Mouse (Mus musculus): ENCODE data around the gene Oasl1. TPM values are rescaled to one million over a fixed set of nuclear protein-coding genes. Genes with fewer than 3 reads are reported as not detected.
"Not testable (repeated sequence)": the region's sequence is repeated elsewhere in the genome, so short reads cannot be mapped to it uniquely, and the experiment has no call there.

The Oasl1 gene
- polyA plus RNA-seq, 1 experiment from 2014 or later, result 0.10 TPM

DNA sequence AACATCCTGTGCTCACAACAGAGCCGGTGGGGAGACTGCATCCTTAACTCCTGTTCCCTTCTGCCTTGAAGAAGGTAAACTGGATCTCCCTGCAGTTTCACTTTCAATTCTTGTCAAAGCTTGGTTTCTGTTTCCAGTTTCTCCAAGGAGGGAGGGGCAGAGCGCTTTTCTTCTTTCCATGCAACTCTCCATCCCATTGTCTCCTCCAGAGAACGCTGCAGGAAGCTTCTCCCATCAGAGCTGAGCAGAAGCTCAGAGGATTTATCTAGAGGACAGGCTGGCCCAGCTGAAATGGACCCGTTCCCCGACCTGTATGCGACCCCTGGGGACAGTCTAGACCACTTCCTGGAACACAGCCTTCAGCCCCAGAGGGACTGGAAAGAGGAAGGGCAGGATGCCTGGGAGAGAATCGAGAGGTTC, 25.7 kb upstream of the Oasl1 start:
- ChIA-PET POLR2A (interaction anchor here (0.6 to 1.5 kb wide), 2 partner anchors 19 to 182 kb away, joined by 3 to 6 read pairs; no protein-coding TSS in a partner anchor), CTCF (interaction anchor here (0.9 kb wide), 1 partner anchor 10 kb away, joined by 4 read pairs; no protein-coding TSS in a partner anchor)
- H3K27me3 ChIP-seq, result no peaks in the 10 kb centered on the region
- no peak for TF ChIP-seq CTCF (IDR thresholded peaks at IDR 0.05)
- ATAC-seq (no peak), DNase-seq (ENCODE audit: low read depth, low spot score) (no peak)
- in situ Hi-C loops (cut with MboI; ENCODE audit: low pct_unique_long_range_greater_than_20kb), result no loop called here

DNA sequence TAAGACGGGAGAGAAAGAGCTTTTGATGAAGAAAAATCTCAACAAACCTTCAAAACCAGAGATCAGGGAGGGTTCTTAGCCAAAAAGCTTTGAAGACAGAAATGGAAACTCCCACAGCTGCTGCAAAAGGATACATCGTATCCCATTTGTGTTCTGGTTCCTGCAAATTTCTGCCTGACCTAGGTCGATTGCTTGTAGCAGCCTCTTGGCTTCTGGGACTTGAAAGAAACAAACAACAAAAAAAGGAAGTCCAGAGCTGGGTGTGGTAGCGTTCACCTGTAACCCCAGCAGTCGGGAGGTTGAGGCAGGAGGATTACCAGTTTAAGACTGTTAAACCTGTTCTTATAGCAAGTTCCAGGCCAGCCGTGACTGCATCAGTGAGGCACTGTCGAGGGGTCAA, 24.2 kb upstream of the Oasl1 start:
- ATAC-seq (no peak), DNase-seq (ENCODE audit: low read depth, low spot score) (no peak)
- POLR2A ChIA-PET, result interaction anchor here (0.8 kb wide), 1 partner anchor 22 kb away, joined by 4 read pairs; no protein-coding TSS in a partner anchor
- in situ Hi-C loops (cut with MboI; ENCODE audit: low pct_unique_long_range_greater_than_20kb), result no loop called here
- CTCF ChIA-PET, result no interaction called here
- no peak for TF ChIP-seq CTCF (IDR thresholded peaks at IDR 0.05)
- no peaks in the 10 kb centered on the region for H3K27me3 ChIP-seq

DNA sequence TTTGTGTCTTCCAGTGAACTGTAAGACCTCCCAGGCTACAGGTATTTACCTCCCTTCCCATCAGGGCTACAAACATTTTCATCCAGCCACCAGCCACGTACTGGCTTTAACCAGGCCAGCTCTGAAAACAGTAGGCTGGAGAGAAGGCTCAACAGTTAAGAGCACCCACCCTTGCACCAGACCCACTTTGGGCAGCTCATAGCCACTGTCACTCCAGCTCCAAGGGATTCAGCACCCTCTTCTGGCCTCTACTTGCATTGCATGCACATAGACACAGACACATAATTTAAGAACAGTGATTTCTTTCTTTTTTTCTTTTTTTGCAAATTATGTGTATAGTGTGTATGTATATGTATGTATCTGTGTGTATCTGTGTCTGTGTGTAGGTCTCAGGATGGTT, 20.6 kb upstream of the Oasl1 start:
- no peaks in the 10 kb centered on the region for H3K27me3 ChIP-seq
- in situ Hi-C loops (cut with MboI; ENCODE audit: low pct_unique_long_range_greater_than_20kb), result loop anchor here (5.0 kb wide), 1 partner anchor 205 kb away; no protein-coding TSS in a partner anchor
- ATAC-seq (no peak), DNase-seq (ENCODE audit: low read depth, low spot score) (no peak)
- ChIA-PET CTCF (interaction anchor here (0.7 to 1.4 kb wide), 6 partner anchors 11 to 218 kb away, joined by 3 to 4 read pairs (median 3); no protein-coding TSS in a partner anchor), POLR2A (interaction anchor here (0.6 kb wide), 1 partner anchor 43 kb away, joined by 4 read pairs; no protein-coding TSS in a partner anchor)
- peak; percentile 89 for TF ChIP-seq CTCF (IDR thresholded peaks at IDR 0.05)

DNA sequence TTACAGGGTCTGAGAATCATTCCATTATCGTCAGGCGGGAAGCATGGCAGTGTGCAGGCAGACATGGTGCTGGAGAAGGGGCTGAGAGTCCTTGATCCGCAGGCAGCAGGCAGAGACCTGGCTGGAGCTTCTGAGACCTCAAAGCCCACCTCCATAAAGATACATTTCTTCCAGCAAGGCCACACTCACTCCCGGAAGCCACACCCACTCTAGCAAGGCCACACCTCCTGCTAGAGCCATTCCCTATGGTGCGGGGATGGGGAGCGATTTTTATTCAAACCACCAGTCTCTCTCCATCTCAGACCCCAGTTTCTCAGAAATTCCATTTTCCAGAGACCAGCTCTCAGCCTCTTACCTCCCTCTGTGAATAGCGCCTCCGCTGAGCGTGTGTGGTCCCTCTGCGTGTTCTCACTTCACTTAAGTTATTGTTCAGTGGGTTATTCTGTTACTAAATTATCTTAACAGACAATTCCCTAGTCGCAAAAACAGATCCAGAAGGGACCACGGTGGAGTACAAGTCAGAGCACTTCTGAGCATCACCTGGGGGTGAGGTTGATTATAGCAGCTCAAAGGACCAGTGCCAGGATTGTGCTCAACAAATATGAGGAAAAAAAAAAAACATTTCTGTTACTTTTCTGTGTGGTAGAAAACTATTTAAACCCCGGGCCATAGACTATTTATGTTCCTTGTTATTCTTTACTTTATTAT, 14.3 kb upstream of the Oasl1 start:
- DNase-seq (ENCODE audit: low read depth, low spot score) (no peak), ATAC-seq (no peak)
- no peaks in the 10 kb centered on the region for H3K27me3 ChIP-seq
- no peak for TF ChIP-seq CTCF (IDR thresholded peaks at IDR 0.05)
- in situ Hi-C loops (cut with MboI; ENCODE audit: low pct_unique_long_range_greater_than_20kb), result no loop called here
- ChIA-PET POLR2A (no interaction called here), CTCF (no interaction called here)

DNA sequence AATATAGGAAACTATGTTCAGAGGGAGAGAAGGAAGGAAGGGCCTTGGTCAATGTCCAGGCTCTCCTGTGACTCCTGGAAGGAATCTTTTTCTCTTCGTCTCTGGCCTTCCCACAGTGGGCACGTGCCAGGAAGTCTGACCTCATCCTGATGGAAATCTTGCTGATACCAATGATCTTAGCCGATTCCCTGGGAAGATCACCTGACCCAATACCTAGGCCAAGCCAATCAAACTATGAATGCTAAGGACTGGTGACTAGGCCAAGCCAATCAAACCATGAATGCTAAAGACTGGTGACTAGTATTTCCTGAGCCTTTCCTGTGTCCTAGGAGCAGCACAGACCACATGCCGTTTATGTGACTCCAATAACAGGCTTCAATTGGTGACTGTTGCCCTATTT, 9.4 kb upstream of the Oasl1 start:
- no peaks in the 10 kb centered on the region for H3K27me3 ChIP-seq
- DNase-seq (ENCODE audit: low read depth, low spot score) (no peak), ATAC-seq (no peak)
- no peak for TF ChIP-seq CTCF (IDR thresholded peaks at IDR 0.05)
- in situ Hi-C loops (cut with MboI; ENCODE audit: low pct_unique_long_range_greater_than_20kb), result no loop called here
- ChIA-PET POLR2A (no interaction called here), CTCF (interaction anchor here (1.1 kb wide), 1 partner anchor 11 kb away, joined by 3 read pairs; no protein-coding TSS in a partner anchor)

DNA sequence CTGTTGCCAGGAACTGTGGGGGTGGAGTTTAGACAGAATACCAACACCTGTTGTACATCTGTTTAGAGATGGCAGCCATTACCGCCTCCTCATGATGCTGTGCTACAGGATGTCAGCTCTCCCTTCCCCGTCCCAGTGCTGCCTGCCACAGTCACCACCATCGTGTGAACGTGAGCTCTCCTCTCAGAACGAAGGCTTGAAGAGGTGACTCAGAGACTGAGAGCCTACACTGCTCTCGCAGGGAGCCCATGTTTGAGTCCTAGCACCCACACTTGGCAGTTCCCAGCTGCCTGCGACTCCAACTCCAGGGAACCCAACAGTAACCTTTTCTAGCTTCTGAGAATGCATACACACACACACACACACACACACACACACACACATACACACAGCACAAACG, 8.2 kb upstream of the Oasl1 start:
- DNase-seq (ENCODE audit: low read depth, low spot score) (no peak), ATAC-seq (no peak)
- CTCF ChIA-PET, result no interaction called here
- no peak for TF ChIP-seq CTCF (IDR thresholded peaks at IDR 0.05)
- in situ Hi-C loops (cut with MboI; ENCODE audit: low pct_unique_long_range_greater_than_20kb), result no loop called here
- POLR2A ChIA-PET, result no interaction called here
- H3K27me3 ChIP-seq, result no peaks in the 10 kb centered on the region

DNA sequence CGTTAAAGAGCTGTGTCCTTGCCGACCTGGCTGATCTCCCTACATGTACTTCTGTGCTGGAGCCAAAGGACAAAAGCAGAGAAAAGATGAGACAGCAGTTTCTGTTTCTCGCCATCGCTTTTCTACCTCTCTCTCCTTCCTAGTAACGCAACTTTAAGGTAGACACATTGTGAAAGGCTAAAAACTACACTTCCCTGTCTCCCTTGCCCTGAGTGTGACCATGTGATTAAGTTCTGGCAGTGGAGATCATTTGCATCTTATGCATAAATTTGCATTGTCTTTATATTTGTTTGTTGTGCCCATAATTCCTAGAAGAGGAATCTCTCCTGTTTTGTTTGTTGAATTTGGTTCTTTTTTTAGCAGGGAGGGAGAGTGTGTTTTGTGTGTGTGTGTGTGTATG, 7.2 kb upstream of the Oasl1 start:
- DNase-seq (ENCODE audit: low read depth, low spot score) (no peak), ATAC-seq (no peak)
- ChIA-PET CTCF (no interaction called here), POLR2A (no interaction called here)
- in situ Hi-C loops (cut with MboI; ENCODE audit: low pct_unique_long_range_greater_than_20kb), result no loop called here
- TF ChIP-seq CTCF (IDR thresholded peaks at IDR 0.05), result no peak
- no peaks in the 10 kb centered on the region for H3K27me3 ChIP-seq

DNA sequence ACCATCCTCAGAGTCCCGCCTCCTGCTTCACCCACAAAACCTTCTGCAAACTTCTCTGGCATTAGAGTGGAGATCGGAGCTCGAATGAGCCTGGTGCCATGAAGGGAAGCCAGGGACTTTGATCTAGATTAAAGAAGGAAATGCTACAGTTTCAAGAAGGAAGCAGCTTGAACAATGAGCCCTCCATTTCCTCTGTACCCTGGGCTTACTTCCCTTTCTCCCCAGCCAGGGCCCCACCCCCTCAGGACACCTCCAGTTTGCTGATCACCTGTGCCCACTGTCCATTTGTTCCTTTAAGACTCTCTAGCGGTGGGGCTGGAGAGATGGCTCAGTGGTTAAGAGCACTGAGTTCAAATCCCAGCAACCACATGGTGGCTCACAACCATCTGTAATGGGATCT, 6.3 kb upstream of the Oasl1 start:
- H3K27me3 ChIP-seq, result no peaks in the 10 kb centered on the region
- DNase-seq (ENCODE audit: low read depth, low spot score), result no peak
- in situ Hi-C loops (cut with MboI; ENCODE audit: low pct_unique_long_range_greater_than_20kb), result no loop called here
- ATAC-seq, result no peak
- CTCF ChIA-PET, result interaction anchor here (1.6 kb wide), 1 partner anchor 10 kb away, joined by 4 read pairs; no protein-coding TSS in a partner anchor
- POLR2A ChIA-PET, result no interaction called here
- TF ChIP-seq CTCF (IDR thresholded peaks at IDR 0.05), result no peak

DNA sequence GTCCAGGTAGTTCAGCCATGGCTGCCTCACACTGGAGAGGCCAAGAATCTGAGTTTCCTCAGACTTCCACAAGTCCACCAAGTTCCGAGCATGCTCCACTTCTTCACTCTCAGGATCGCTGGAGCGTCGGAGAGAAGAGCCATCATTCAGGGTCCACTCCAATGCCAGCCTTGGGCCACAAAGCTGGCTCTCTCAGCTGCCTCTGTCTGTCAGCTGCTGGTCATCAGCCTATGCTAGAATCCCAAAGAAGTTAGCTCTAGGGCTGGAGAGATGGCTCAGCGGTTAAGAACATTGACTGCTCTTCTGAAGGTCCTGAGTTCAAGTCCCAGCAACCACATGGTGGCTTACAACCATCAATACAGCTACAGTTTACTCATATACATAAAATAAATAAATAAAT, 5.7 kb upstream of the Oasl1 start:
- H3K27me3 ChIP-seq; in situ Hi-C loops (cut with MboI; ENCODE audit: low pct_unique_long_range_greater_than_20kb); DNase-seq (ENCODE audit: low read depth, low spot score); ATAC-seq: not testable (repeated sequence)
- ChIA-PET POLR2A (interaction anchor here (1.0 kb wide), 1 partner anchor 142 kb away, joined by 4 read pairs; the partner anchor contains the start of gene Git2), CTCF (interaction anchor here (1.0 to 1.6 kb wide), 2 partner anchors 10 to 15 kb away, joined by 3 to 4 read pairs; no protein-coding TSS in a partner anchor)

DNA sequence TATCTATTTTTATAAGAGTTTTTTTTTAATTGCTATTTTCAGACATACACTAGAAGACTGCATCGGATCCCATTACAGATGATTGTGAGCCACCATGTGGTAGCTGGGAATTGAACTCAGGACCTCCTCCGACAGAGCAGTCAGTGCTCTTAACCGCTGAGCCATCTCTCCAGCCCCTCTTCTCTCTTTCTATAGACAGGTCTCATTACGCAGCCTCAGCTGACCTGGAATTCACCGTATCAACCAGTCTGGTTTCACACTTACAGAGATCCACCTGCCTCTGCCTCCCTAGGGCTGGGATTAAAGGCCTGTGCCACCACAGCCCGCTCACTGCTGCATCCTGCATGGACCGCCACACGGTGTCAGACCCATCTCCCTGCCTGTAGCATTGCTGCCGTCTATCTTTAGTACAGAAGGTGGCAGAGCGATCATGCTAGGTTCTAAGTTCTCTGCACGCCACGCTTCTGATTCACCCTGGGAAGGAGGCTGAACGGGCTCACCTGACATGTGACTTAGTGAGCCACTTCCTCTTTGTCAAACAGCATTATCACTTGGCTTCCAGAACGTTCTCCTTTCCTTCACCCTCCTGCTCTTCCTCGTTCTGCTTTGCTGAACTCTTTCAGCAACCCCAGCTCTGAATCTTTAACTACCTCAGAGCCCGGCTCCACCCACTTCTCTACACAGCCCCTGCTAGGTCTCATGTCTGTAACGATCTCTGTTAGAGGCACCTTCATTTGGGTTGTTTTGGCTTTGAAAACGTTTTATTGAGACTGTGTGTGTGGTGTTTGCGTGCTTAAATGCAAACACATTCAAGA, 1.3 kb upstream of the Oasl1 start:
- in situ Hi-C loops (cut with MboI; ENCODE audit: low pct_unique_long_range_greater_than_20kb), result no loop called here
- DNase-seq (ENCODE audit: low read depth, low spot score), result no peak
- H3K27me3 ChIP-seq, result no peaks in the 10 kb centered on the region
- ChIA-PET POLR2A (no interaction called here), CTCF (no interaction called here)
- peak; percentile 55 for ATAC-seq
- no peak for TF ChIP-seq CTCF (IDR thresholded peaks at IDR 0.05)

DNA sequence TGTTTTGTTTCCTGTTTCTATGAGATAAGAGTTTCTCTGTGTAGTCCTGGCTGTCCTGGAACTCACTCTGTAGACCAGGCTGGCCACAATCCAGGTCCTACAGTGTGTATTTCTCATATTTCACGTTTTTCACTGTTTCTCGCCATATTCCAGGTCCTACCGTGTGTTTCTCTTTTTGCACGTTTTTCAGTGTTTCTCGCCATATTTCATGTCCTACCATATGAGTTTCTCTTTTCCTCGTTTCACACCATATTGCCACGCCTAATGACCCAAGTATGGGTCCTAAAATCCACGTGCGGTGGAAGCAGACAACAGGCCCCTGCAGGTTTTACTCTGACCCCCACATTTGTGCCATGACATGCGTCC, 691 bp upstream of the Oasl1 start:
- TF ChIP-seq CTCF (IDR thresholded peaks at IDR 0.05), result no peak
- POLR2A ChIA-PET, result no interaction called here
- in situ Hi-C loops (cut with MboI; ENCODE audit: low pct_unique_long_range_greater_than_20kb), result no loop called here
- CTCF ChIA-PET, result no interaction called here
- no peak for ATAC-seq
- DNase-seq (ENCODE audit: low read depth, low spot score), result peak; percentile 89
- no peaks in the 10 kb centered on the region for H3K27me3 ChIP-seq

Measured in Patski (cell line).